Mouse (Mus musculus) stomach, postnatal 0 days (tissue): ENCODE results near the gene Tmbim1.

Experiments
- CTCF ChIP-seq: IDR thresholded peaks from 2 replicates; pipeline ENCODE4 v1.5.1; 2016; ENCODE audit warnings: antibody characterized with exemption, low read depth, mild to moderate bottlenecking, moderate library complexity
- EP300 ChIP-seq: optimal IDR thresholded peaks from 2 replicates; pipeline ENCODE3; 2016; ENCODE audit warnings: antibody characterized with exemption

DNA sequence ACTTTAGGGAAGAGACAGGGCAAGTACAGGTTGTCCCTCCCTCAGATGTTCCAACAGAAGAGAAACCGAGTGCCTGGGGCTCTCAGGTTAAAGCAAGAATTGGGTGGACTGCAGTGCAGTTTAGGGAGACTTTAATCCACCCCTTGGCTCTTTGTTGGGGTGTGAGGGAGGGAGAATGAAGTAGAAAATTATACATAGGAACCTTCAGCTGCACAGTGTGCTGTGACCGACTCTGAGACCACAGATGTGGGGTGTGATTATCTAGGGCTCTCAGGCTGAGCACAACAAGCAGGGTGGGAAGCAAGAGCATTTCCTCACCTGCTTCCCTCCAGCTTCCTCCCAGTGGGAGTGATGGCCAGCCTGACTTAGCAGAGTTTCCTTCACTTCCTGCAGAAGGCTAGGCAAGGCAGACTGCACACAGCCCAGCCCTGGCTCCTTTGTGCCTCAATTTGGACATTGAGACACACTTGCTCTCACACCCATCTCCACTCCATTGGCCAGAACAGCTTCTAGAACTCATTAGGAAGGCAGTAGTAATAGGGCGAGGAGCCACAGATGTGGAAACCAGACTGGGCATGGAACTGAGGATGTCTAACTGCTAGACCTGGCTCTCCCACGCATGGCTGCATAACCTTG, 25.7 kb upstream of the Tmbim1 start:
- TF ChIP-seq CTCF (no peak), EP300 (no peak)
